ENCODE assay signal across 8 mouse cellular contexts in genomic region chr11:117332242-117333149, GRCm38 (mm10).
A peak's percentile ranks its signal among the peaks of the same experiment; 100 is the strongest.
DNase-seq lines count a peak whose midpoint lies in the region; ATAC-seq and TF ChIP-seq lines count a peak whose summit lies in the region.

No protein-coding gene starts in this region.

- H3K4me3 ChIP-seq in embryonic fibroblast, embryonic 13.5 days (ENCODE audit: insufficient read depth, low read length) = peak overlapping the region; percentile 41
- peak overlapping the region; percentile 65 for H3K4me3 ChIP-seq in hindbrain, embryonic 13.5 days

- peak; percentile 32 to 51 for DNase-seq in cerebellum, postnatal 25 days
- no peak for DNase-seq in cerebellum, adult 8-10 months
- DNase-seq in WW6 (ENCODE audit: low read depth, low spot score) = peak; percentile 76
- DNase-seq in left cerebral cortex, postnatal 4 days = peak; percentile 86
- peak; percentile 80 for DNase-seq in right cerebral cortex, postnatal 4 days

- H3K9ac ChIP-seq in hindbrain, embryonic 13.5 days = peak overlapping the region; percentile 96

- H3K36me3 ChIP-seq in hindbrain, embryonic 13.5 days = 0 out of 2 replicates have a peak, but pooled peaks cover 3% of the 10 kb centered on the region

- peaks cover 22% of the 10 kb centered on the region for H3K4me1 ChIP-seq in embryonic fibroblast, embryonic 13.5 days (ENCODE audit: control insufficient read depth, insufficient read depth, low read length)
- peaks cover 72% of the 10 kb centered on the region for H3K4me1 ChIP-seq in hindbrain, embryonic 13.5 days (replicated peaks)

- TF ChIP-seq CTCF in embryonic fibroblast, embryonic 13.5 days (IDR thresholded peaks at IDR 0.05; ENCODE audit: borderline replicate concordance, insufficient read depth, low read length) = no peak

- peak overlapping the region; percentile 81 for H3K27ac ChIP-seq in embryonic fibroblast, embryonic 13.5 days (ENCODE audit: insufficient read depth, low read length)
- peak overlapping the region; percentile 98 for H3K27ac ChIP-seq in hindbrain, embryonic 13.5 days

- H3K9me3 ChIP-seq in hindbrain, embryonic 13.5 days = no peaks in the 10 kb centered on the region

- WGBS in hindbrain, embryonic 13.5 days = under 1% methylated on average over 37 of the region's 37 CpGs

- intact Hi-C loops in left cerebral cortex, postnatal 4 days (cut with DNase I) = no loop called here

- peak; percentile 90 for ATAC-seq in hindbrain, embryonic 13.5 days (ENCODE audit: low FRiP score)
- peak; percentile 38 for ATAC-seq in megakaryocyte progenitor cell, adult 5-6 weeks (replicated peaks; ENCODE audit: poor library complexity)

- TF ChIP-seq POLR2A in embryonic fibroblast, embryonic 13.5 days (IDR thresholded peaks at IDR 0.05; ENCODE audit: low read depth, low read length) = no peak

- H3K27me3 ChIP-seq in hindbrain, embryonic 13.5 days = no peaks in the 10 kb centered on the region

- H3K4me2 ChIP-seq in hindbrain, embryonic 13.5 days = peak overlapping the region; percentile 67
